Mouse (Mus musculus) midbrain, embryonic 16.5 days (tissue): ENCODE measurements around the gene Ednra. TPM values are rescaled to one million over a fixed set of nuclear protein-coding genes. Genes with fewer than 3 reads are reported as not detected.

ENCODE experiments used
- polyA plus RNA-seq: library from polyadenylated mRNA; unstranded; fragments of >200 nt; fragmentation: Nextera tagmentation; extraction: Ambion mirVana; gene quantifications from 2 replicates; pipeline ENCODE4 v1.2.1, GENCODE M21; 2015

Gene Ednra
- polyA plus RNA-seq, 1 experiment from 2014 or later: 5.1 TPM

Other genes starting within 250 kb of the Ednra start
- gene Arhgap10, start 206.5 kb downstream of the Ednra start, polyA plus RNA-seq: 2.8 and 3.0 TPM in 2 replicates
- 25.6 and 28.3 TPM in 2 replicates for gene Prmt9, start 175.1 kb downstream of the Ednra start, polyA plus RNA-seq
- 71.1 and 71.8 TPM in 2 replicates for gene Tmem184c, start 113.8 kb downstream of the Ednra start, polyA plus RNA-seq